Mouse (Mus musculus) kidney, embryonic 15.5 days (tissue): Measurements from ENCODE around the gene Maff. TPM values are rescaled to one million over a fixed set of nuclear protein-coding genes. Genes with fewer than 3 reads are reported as not detected.
A peak's percentile ranks its signal among the peaks of the same experiment; 100 is the strongest.

ENCODE experiments used
- ATAC-seq: fragments of 200-750 bp; cut with Nextera tagmentation; replicated peaks from 2 replicates; pipeline ENCODE4 v1.8.0; 2017; ENCODE audit warnings: moderate TSS enrichment; ENCODE audit not compliant: low FRiP score
- H3K27ac ChIP-seq: fragments of 300-500 bp; sonication (generic); 2 replicates; pipeline ENCODE4 v1.5.1; 2015; ENCODE audit warnings: mild to moderate bottlenecking, inconsistent platforms
- H3K27me3 ChIP-seq: fragments of 300-500 bp; sonication (generic); 2 replicates; pipeline ENCODE4 v1.6.1; 2015; ENCODE audit warnings: inconsistent platforms
- H3K36me3 ChIP-seq: fragments of 300-500 bp; sonication (generic); 2 replicates; pipeline ENCODE4 v1.6.1; 2015; ENCODE audit warnings: inconsistent platforms
- H3K4me1 ChIP-seq: fragments of 300-500 bp; sonication (generic); 2 replicates; pipeline ENCODE4 v1.6.1; 2015; ENCODE audit warnings: inconsistent platforms
- H3K4me2 ChIP-seq: fragments of 300-500 bp; sonication (generic); 2 replicates; pipeline ENCODE4 v1.6.1; 2015; ENCODE audit warnings: moderate library complexity, mild to moderate bottlenecking, inconsistent platforms
- H3K4me3 ChIP-seq: fragments of 300-500 bp; sonication (generic); replicated peaks from 2 replicates; pipeline ENCODE4 v1.5.1; 2015; ENCODE audit warnings: mild to moderate bottlenecking, inconsistent platforms
- H3K9ac ChIP-seq: fragments of 300-500 bp; sonication (generic); 2 replicates; pipeline ENCODE4 v1.6.1; 2015; ENCODE audit warnings: mild to moderate bottlenecking, inconsistent platforms
- H3K9me3 ChIP-seq: fragments of 300-500 bp; sonication (generic); replicated peaks from 2 replicates; pipeline ENCODE4 v1.6.1; 2016; ENCODE audit warnings: inconsistent platforms
- WGBS: fragments of 180-500 bp; shearing (Covaris S2); methylation state at CpG from one replicate; pipeline ENCODE4 v1.1.7; 2015; ENCODE audit warnings: mixed read lengths; 5-methylcytosine and 5-hydroxymethylcytosine counted together
- polyA plus RNA-seq: library from polyadenylated mRNA; unstranded; fragments of >200 nt; fragmentation: Nextera tagmentation; extraction: Ambion mirVana; gene quantifications from 2 replicates; pipeline ENCODE4 v1.2.1, GENCODE M21; 2015

The Maff gene
- polyA plus RNA-seq, 1 experiment from 2014 or later: 3.8 TPM

GRCm38 (mm10) chr15:79335061-79335655, 11.3 kb upstream of the Maff start:
- WGBS: 56% methylated on average over 7 of the region's 7 CpGs
- no peaks in the 10 kb centered on the region for H3K27me3 ChIP-seq

DNA sequence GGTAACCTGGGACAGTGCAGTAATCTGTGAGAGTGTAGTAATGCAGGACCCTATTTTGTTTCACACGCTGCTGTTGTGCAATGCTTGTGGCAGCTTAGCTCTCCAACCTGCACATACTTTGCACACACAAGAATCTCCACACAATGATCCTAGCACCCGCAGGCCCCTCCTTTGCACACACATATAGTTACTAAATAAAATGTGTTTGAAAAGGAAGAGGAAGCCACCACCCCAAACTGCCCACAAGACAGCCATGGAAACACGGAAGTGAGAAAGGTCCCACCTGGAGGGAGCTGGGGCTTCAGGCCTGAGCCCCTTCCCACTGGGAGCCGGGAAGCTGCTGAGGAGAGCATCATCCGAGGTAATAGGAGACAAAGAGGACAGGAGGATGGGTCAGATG, 7.4 kb upstream of the Maff start:
- H3K4me2 ChIP-seq: no peak overlapping the region
- no peak overlapping the region for H3K9ac ChIP-seq
- no peaks in the 10 kb centered on the region for H3K4me1 ChIP-seq
- no peaks in the 10 kb centered on the region for H3K27me3 ChIP-seq
- H3K9me3 ChIP-seq: no peaks in the 10 kb centered on the region
- no peak overlapping the region for H3K27ac ChIP-seq
- ATAC-seq: no peak
- H3K36me3 ChIP-seq: no peaks in the 10 kb centered on the region
- 71% methylated on average over 5 of the region's 5 CpGs for WGBS
- H3K4me3 ChIP-seq: no peak overlapping the region

More at GRCm38 (mm10) chr15:79335061-79335655, 11.3 kb upstream of the Maff start:
- Histone ChIP-seq H3K4me2 (no peak overlapping the region), H3K4me3 (no peak overlapping the region), H3K36me3 (no peaks in the 10 kb centered on the region), H3K9ac (no peak overlapping the region), H3K9me3 (no peaks in the 10 kb centered on the region), H3K4me1 (0 out of 2 replicates have a peak, but pooled peaks cover 2% of the 10 kb centered on the region), H3K27ac (0 out of 2 replicates have a peak overlapping the region, but pooled peaks have one; percentile 13)
- ATAC-seq: no peak

DNA sequence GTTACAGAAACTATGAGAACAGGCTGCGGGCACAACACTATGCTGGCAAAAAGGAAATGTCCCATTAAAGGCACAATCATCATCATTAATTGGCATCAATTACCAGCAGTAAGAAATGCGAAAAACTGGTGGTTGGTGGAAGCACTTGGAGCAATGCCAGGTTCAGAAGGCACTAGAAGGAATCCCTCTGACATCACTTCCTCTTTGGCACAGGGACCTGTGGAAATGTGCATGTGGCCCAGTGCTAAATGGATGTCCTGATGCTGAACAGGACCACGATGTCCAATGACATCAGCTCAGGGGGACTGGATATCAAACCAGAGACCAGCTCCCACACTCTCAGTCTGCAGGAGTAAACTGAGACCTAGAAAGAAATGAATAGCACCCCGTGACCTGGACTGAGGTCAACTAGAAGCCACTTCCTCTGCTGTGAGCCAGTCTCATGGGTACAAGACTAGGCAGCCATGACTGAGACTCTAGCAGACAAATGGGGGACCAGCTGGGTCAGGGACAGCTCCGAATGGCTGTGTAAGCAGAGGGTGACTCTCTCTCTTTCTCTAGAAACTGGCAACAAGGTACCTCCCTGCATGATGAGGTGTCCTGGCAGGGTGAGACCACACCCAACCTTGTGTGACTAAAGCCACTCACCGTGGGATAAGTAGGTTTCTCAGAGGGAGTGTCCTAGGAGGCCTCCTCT, 3.6 kb upstream of the Maff start:
- no peaks in the 10 kb centered on the region for H3K27me3 ChIP-seq
- no peak overlapping the region for H3K4me3 ChIP-seq
- H3K36me3 ChIP-seq: no peaks in the 10 kb centered on the region
- H3K9ac ChIP-seq: no peak overlapping the region
- ATAC-seq: no peak
- 0 out of 2 replicates have a peak, but pooled peaks cover 9% of the 10 kb centered on the region for H3K4me1 ChIP-seq
- no peaks in the 10 kb centered on the region for H3K9me3 ChIP-seq
- H3K4me2 ChIP-seq: no peak overlapping the region
- no peak overlapping the region for H3K27ac ChIP-seq
- 70% methylated on average over 6 of the region's 6 CpGs for WGBS

DNA sequence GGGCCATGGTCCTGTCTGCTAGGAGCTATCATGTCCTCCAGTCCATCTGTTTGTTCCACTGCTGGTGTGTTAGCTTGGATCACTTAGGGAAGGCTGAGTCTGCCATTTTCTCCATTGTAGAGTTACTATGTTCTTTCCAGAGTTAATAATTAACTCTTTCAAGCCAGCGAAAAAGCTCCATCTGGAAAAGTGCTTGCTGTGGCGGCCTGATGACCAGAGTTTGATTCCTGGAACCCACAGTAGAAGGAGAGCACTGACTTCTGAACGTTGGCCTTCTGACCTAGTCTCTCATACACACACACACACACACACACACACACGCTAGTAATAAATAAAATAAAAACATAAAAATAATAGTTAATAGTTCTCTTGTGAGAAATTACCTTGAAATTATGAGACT, 1.8 kb upstream of the Maff start:
- Histone ChIP-seq H3K4me2 (no peak overlapping the region), H3K4me1 (peaks cover 21% of the 10 kb centered on the region), H3K27me3 (no peaks in the 10 kb centered on the region), H3K27ac (no peak overlapping the region), H3K4me3 (no peak overlapping the region), H3K36me3 (no peaks in the 10 kb centered on the region), H3K9ac (no peak overlapping the region), H3K9me3 (no peaks in the 10 kb centered on the region)
- ATAC-seq: no peak
- WGBS: 59% methylated on average over 4 of the region's 4 CpGs

DNA sequence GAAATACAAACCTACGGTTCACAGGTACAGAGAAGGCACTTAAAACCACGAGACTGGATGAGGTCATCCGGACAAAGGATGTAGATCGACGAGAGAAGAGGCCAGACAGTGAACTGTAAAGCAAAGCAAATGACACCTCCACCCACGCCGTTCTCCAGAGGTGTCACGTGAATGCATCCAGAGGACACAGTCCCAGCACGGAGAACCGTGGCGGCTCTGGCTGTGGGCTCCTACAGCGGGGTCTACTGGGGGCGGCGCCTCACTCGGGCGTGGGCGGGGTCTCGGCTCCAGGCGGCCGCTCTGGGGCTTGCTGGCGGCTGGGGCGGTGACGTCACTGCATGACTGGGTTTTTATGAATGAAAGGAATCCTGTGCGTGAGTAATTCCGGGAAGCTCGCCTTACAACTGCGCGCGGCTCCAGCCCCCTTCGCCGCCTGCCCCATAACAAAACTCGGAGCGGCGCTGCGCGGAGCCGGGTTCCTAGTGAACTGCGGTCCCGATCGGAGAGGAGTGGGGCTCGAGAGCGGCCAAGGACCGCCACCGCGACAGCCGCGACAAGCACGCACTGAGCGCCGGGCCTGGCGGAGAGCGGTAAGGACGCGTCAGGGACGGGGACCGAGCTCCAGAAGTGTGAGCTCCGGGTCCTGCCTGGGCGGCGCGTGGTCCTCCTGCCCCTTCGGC, 884 bp downstream of the Maff start:
- Histone ChIP-seq H3K9me3 (no peaks in the 10 kb centered on the region), H3K36me3 (no peaks in the 10 kb centered on the region), H3K27ac (peak overlapping the region; percentile 96), H3K4me1 (peaks cover 37% of the 10 kb centered on the region), H3K27me3 (no peaks in the 10 kb centered on the region), H3K4me3 (peak overlapping the region; percentile 85), H3K9ac (peak overlapping the region; percentile 82), H3K4me2 (peak overlapping the region; percentile 99)
- peak; percentile 87 for ATAC-seq
- WGBS: under 1% methylated on average over 61 of the region's 61 CpGs

DNA sequence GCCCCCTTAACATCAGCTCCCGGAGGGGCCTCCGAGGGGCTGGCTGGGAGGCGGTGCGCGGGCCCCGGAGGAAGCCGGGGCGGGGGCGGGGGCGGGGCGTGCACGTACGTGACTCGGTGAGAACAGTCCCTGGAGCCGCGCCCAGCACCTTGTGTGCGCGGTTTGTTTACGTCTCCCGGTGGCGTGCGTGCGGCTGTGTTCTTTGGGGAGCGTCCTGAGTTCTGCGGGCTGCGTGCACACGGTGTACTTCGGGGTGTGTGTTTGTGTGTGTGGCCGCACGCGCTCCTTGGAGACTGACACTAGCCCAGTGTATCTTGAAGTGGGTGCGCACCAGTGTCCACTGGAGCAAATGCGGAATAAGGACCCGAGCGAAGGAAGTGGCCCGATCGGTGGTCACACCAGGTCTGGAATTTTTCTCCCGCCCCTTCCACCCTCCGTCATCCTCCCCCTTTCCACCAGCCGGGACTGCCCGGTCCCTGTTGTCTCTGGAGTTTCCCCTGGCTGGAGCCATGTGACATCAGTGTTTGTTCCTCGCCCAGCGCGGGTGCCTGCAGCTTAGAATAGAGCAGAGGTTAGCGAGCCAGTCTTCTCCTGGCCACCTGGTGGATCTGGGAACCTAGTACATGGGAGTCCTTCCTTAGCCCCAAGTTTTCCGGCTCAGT, 1.6 kb downstream of the Maff start:
- WGBS: 1% methylated on average over 46 of the region's 46 CpGs
- peak overlapping the region; percentile 85 for H3K4me3 ChIP-seq
- peak; percentile 79 for ATAC-seq
- no peaks in the 10 kb centered on the region for H3K27me3 ChIP-seq
- H3K4me2 ChIP-seq: peak overlapping the region; percentile 99
- peaks cover 41% of the 10 kb centered on the region for H3K4me1 ChIP-seq
- peak overlapping the region; percentile 96 for H3K27ac ChIP-seq
- H3K9ac ChIP-seq: peak overlapping the region; percentile 82
- H3K9me3 ChIP-seq: no peaks in the 10 kb centered on the region
- H3K36me3 ChIP-seq: no peaks in the 10 kb centered on the region

DNA sequence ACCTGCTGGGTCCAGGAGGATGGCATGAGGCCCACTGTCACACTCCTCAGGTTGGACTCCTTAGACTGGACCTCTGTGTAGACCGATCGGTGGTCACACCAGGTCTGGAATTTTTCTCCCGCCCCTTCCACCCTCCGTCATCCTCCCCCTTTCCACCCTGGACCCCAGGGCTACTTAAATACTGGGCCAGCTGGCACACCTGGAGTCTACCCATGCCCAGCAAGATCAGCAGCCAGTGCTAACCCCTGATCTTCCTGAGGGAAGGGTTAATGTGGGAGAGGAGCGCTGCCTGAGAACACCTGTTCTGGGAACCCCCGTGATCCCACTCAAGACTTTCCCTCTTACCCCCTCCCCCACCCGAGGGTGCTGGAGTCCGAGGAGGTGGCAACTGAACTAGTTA, 2.2 kb downstream of the Maff start:
- 50% methylated on average over 8 of the region's 8 CpGs for WGBS

GRCm38 (mm10) chr15:79350866-79351265, 4.4 kb downstream of the Maff start:
- no peak for ATAC-seq
- Histone ChIP-seq H3K36me3 (no peaks in the 10 kb centered on the region), H3K9ac (no peak overlapping the region), H3K4me1 (peaks cover 42% of the 10 kb centered on the region), H3K4me2 (peak overlapping the region; percentile 35; the same call in 1 of the 2 replicates), H3K4me3 (no peak overlapping the region), H3K9me3 (no peaks in the 10 kb centered on the region), H3K27me3 (no peaks in the 10 kb centered on the region), H3K27ac (peak overlapping the region; percentile 68)
- WGBS: 88% methylated on average over 4 of the region's 4 CpGs

More for the DNA sequence above, 2.2 kb downstream of the Maff start:
- peak overlapping the region; percentile 82 for H3K9ac ChIP-seq
- no peaks in the 10 kb centered on the region for H3K27me3 ChIP-seq
- peaks cover 41% of the 10 kb centered on the region for H3K4me1 ChIP-seq
- peak overlapping the region; percentile 85 for H3K4me3 ChIP-seq
- H3K4me2 ChIP-seq: peak overlapping the region; percentile 99
- peak overlapping the region; percentile 96; the same call in 1 of the 2 replicates for H3K27ac ChIP-seq
- ATAC-seq: 0 out of 2 replicates have a peak, but pooled peaks have one; percentile 2
- H3K9me3 ChIP-seq: no peaks in the 10 kb centered on the region
- no peaks in the 10 kb centered on the region for H3K36me3 ChIP-seq

GRCm38 (mm10) chr15:79351331-79351767, 4.9 kb downstream of the Maff start:
- H3K9ac ChIP-seq: 0 out of 2 replicates have a peak overlapping the region, but pooled peaks have one; percentile 10
- 0 out of 2 replicates have a peak, but pooled peaks cover 3% of the 10 kb centered on the region for H3K27me3 ChIP-seq
- H3K9me3 ChIP-seq: no peaks in the 10 kb centered on the region
- WGBS: 29% methylated on average over 15 of the region's 15 CpGs
- H3K27ac ChIP-seq: peak overlapping the region; percentile 68
- H3K4me2 ChIP-seq: peak overlapping the region; percentile 35
- H3K4me3 ChIP-seq: no peak overlapping the region
- no peaks in the 10 kb centered on the region for H3K36me3 ChIP-seq
- peaks cover 44% of the 10 kb centered on the region for H3K4me1 ChIP-seq
- no peak for ATAC-seq

DNA sequence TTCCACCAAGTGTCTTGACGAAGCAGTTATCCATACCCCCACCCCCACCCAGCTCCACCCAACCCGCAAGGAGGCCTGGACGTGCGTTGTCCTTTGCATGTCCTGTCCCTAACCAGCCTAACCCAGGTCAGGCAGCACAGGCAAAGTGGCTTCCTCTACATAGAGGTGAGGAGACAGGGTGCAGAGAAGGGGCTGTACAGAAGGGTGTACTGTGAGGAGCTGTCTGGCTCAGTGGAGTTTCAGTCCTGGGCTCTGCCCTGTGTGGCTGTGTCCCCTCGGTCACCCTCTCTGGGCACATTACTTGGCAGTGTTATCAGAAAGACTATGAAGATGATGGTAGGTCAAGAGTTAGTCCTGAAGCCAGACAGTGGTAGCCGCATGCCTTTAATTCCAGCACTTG, 6.1 kb downstream of the Maff start:
- ATAC-seq: no peak
- H3K4me3 ChIP-seq: no peak overlapping the region
- H3K9ac ChIP-seq: no peak overlapping the region
- H3K36me3 ChIP-seq: no peaks in the 10 kb centered on the region
- no peak overlapping the region for H3K27ac ChIP-seq
- peaks cover 50% of the 10 kb centered on the region for H3K4me1 ChIP-seq
- WGBS: 81% methylated on average over 6 of the region's 6 CpGs
- H3K4me2 ChIP-seq: no peak overlapping the region
- H3K27me3 ChIP-seq: 0 out of 2 replicates have a peak, but pooled peaks cover 3% of the 10 kb centered on the region
- no peaks in the 10 kb centered on the region for H3K9me3 ChIP-seq

GRCm38 (mm10) chr15:79353690-79354305, 7.4 kb downstream of the Maff start:
- Histone ChIP-seq H3K4me3 (no peak overlapping the region), H3K4me2 (no peak overlapping the region), H3K27me3 (0 out of 2 replicates have a peak, but pooled peaks cover 3% of the 10 kb centered on the region), H3K36me3 (no peaks in the 10 kb centered on the region), H3K9ac (no peak overlapping the region), H3K4me1 (peaks cover 56% of the 10 kb centered on the region), H3K27ac (no peak overlapping the region), H3K9me3 (no peaks in the 10 kb centered on the region)
- no peak for ATAC-seq
- 88% methylated on average over 5 of the region's 5 CpGs for WGBS
